Mouse (Mus musculus) lung, postnatal 10 days (tissue): Measurements from ENCODE around the gene Gfra1.

Experiments used
- DNase-seq: peaks from one replicate; pipeline ENCODE4 v3.0.0; 2021

Gfra1 gene

GRCm38 (mm10) chr19:58441246-58441645, 14.5 kb downstream of the Gfra1 start:
- no peak for DNase-seq

- DNase-seq, result no peak
These were observed 16.9 kb downstream of the Gfra1 start for GRCm38 (mm10) chr19:58438762-58439161.

DNA sequence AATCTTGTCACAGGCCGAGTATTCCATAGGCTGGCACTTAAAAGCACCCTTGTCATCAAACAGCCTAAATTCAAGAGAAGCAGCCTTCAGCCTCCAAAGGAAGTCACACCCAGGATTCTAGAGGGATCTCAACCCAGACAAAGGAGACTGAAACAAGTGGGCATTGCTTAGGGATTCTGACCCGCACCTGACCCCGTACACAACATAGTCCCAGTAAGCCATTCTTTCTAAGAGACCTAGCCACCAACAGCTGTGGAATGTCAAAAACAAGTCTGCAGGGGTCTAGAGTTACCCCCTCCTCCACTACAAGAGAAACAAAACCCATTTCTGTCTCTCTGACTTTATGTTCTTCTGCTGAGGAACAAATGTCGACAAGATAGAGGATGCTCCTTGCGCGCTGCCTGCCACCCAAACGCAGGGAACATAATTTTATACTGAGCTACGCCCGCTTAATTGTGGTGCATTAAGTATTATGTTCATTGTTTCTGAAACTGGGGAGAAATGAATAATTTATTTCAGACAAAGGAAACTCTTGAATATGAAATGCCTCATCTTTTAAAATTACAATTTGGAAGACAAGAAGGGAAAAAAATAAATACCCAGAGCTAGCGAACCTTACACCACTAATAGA, 18.2 kb downstream of the Gfra1 start:
- DNase-seq, result no peak

DNA sequence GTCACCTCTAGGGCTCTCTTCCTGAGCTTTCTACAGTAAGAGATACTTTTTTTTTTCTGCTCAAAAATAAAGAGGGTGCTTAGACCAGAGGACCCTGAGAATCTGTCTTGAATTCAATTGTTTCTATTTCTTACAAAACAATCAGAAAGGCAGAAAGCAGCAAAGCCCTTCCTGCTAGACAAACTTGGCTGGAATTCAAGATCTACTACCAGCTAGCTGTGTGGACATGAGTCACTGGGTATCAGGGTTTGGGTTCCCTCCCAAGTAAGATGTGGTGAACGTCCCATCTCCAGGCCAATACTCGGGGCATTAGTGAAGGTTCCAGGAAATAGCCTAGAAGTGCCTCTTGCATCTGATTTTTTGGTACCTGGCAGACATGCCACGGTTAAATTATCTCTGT, 18.8 kb downstream of the Gfra1 start:
- DNase-seq, result no peak

DNA sequence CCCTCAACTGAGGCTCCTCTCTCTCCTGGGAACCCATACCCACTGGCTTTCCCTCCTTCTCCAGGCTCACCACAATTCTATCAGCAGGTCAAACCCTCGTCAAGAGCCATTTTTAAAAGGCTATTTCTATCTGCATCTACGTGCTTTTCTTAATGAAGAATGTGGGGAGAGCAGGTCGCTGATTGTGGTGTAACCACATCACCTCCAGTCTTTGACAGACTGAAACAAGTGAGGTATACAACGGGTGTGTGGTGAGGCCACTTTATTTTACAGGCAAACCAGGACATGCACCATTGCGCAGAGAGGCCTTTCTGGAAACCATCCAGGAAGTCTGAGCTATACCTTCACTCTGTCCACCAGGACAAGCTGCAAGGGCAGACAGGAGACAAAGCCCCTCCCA, 19.8 kb downstream of the Gfra1 start:
- DNase-seq, result no peak

DNA sequence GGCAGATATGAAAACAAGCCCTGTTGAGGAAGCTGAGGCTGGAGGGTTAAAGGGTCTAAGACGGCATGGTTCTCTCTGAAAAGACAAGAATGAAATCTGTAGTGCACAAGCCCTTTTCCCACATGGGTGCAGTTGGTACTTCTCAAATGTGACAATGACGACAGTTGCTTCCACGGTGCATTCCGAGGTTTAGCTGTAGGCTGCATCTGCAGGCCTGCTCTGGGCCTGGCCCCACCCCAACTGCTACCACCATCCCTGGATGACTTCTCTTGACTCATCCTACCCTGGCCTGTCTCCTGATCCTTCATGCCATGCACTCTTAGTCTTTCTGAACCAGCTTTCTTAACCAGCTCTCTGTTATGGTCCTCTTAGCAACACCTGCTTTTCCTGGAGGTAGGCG, 22.9 kb downstream of the Gfra1 start:
- DNase-seq, result no peak

- no peak for DNase-seq
These were observed 27.2 kb downstream of the Gfra1 start for GRCm38 (mm10) chr19:58428546-58428945.

DNA sequence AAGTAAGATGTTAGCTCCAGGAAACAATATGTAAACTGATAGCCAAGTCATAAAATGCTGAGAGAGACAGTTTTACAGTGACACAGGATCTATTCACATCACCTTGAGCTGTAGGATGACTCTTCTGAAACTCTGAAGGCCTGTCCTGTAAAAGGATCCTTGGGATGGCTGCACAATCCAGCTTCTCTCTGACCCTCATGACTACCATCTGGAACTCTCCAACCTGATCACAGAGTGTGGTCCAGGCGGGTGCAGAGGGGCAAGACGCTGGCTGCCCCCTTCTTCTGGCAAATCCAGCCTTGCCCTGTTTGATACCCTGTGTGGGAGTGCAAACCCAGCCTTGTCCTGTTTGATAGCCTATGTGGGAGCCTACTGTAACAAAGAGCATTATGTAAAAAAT, 28.4 kb downstream of the Gfra1 start:
- no peak for DNase-seq

- no peak for DNase-seq
These were observed 30.8 kb downstream of the Gfra1 start for GRCm38 (mm10) chr19:58424928-58425327.

GRCm38 (mm10) chr19:58424179-58424578, 31.5 kb downstream of the Gfra1 start:
- no peak for DNase-seq

- no peak for DNase-seq
These were observed 32.7 kb downstream of the Gfra1 start for GRCm38 (mm10) chr19:58422916-58423493.

DNA sequence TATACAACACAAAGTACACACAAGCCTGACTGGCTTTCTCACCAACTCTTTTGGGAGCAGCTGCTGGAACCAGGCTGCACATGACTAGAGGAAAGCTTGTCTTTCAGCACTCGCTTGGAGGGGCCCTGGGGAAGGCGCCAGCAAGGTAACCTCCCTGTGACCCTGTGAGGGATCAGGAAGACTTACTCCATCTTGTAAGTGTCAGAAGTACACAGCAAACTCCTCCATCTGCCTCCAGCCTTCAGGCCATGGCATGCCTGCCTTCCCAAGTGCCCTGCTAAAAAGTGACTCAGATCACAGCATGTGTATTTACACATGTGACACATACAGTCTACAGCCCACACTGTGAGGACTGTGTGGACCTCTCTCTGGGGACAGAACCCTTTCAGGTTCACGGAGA, 36.0 kb downstream of the Gfra1 start:
- no peak for DNase-seq

DNA sequence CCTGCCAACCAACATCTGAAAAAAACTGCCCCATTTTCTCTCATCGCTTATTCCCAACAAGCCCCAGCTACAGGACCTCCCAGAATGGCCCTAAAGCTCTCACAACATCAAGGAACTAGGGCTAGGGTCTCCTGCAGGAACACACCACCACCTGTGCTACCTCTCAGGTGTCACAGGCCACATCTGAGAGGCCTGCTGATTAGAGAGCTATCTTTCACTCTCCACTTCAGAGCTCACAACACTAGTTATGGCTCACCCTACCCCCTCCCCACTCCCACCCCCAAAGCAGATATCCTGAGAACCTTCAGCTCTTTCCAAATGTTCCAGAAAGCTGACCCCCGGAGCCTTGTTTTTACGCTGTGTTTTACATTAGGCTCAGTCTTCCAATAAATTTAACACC, 36.4 kb downstream of the Gfra1 start:
- DNase-seq, result no peak

DNA sequence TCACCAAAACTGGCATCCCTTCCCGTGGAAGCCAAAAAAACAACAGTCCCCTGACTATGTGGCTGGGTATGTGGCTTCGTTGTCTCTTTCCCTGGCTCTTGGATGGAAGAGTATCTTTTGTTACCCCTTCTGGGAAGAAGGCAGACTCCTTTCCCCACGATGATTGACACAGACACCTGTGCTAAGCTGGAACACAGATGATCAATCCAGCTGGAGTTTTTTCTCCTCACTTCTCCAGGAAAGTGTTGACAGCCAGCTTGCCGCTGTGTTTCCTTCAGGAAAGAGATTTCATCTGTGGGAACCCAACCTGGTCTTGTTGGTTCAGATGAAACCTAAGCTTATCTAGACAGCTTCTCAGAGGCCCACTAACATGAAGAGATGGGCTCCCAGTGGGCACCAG, 40.5 kb downstream of the Gfra1 start:
- no peak for DNase-seq

- no peak for DNase-seq
These were observed 41.0 kb downstream of the Gfra1 start for GRCm38 (mm10) chr19:58414733-58415132.

- peak; percentile 91 for DNase-seq
These were observed 42.4 kb downstream of the Gfra1 start for GRCm38 (mm10) chr19:58413290-58413689.

DNA sequence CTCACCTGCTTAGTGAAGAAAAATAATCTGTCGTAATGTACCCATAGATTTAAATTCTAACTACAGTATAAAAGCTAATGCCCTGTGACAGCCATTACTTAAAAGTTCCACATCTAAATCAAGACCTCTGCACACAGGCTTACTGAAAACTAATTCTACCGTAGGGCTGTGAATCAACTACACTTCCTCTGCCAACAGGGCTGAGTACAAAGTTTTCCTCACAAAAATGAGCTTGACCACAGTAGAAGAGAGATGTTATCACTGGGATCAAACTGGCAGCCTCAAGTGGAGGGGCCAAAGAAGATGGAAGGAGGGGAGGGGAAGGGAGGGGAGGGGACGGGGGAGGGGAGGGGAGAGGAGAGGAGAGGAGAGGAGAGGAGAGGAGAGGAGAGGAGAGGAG, 42.9 kb downstream of the Gfra1 start:
- DNase-seq, result no peak

DNA sequence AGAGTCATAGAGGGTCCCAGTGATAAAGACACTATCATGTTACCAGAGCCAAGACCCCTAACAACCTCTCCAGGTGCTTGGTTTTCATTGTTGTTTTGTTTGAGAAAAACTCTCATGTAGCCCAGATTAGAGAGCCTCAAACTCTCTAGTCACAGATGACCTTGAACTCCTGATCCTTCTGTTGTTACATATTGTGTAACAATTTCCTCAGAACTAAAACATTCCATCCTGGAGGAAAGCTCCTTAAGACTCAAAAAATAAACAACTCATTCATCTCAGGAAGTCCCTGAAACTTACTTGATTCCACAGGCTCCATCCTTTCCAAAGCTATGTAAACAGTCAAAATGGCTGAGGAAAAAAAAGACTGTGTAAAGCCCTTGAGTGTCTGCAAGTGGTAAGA, 49.0 kb downstream of the Gfra1 start:
- no peak for DNase-seq

GRCm38 (mm10) chr19:58400224-58400623, 55.5 kb downstream of the Gfra1 start:
- DNase-seq, result no peak

DNA sequence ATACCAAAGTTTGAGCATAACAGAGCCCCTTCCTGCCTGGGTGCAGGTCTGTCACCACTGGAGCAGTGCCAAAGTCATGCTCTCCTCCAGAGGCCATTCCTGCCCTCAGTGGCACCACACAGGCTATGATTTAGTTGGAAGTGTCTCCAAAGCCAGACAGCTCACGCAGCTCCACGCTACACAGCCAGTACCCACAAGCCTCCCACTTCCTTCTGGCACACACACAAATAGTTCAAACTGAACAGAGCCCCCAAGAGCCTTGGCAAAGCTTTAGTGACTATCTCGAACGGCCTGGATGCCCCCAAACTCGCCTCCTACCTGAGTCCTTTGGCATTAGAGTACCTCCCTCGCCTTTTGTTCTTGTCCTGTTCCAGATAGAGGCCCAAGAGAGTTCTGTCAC, 56.5 kb downstream of the Gfra1 start:
- no peak for DNase-seq

DNA sequence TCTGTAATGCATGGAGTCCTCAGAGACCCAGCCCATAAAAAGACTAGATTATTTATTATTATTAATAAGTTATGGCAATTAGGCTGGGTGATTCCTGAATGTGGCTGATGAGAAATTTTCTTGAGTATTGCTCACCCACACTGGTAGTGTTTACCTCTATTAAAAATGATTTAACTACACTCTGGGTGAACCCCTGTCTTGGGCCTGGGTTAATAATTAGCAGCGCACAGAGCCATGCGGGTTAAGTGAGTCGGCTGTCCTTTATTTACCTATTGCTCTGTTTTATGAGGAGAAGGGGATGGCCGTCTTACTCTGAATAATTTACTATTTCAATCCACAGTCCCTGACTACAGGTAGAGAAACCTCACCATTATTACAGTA, 59.1 kb downstream of the Gfra1 start:
- DNase-seq, result no peak

DNA sequence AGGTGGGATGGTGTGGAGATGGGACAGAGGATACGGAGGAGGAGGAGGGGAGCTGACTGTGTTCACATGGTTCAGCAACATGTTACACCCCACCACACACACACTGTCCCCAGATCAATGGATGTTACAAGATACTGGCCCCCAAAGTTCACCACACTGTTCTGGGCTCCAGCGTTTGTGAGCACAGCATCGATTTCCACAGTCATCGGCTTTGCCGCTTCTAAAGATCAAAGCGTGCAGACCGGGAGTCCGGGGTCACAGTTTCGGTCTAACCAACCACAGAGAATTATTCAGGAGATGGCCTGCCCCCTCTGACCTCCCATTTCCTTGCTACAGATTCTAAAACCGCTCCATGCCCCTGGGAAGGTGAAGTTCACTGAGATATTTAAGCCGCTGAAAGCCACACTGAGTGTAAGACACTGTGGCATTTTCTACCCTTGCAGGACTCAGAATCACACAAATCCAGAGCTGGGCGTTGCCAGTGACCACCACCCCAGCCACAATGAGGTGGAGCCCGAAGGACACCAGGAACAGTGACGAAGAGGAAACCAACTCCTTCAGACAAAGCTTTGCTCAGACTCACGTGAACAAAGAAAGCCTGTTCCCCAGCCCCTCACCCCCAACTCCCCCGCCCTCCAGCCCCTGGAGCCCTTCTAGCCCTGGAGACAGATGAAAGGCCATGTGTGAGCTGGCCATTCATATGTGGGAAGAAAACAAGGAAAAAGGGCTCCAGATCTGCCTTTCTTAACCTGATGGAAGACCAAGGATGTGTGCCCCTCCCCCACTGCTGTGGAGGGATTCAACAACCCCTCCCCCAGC, 59.7 kb downstream of the Gfra1 start:
- DNase-seq, result no peak

- DNase-seq, result no peak
These were observed 62.6 kb downstream of the Gfra1 start for GRCm38 (mm10) chr19:58393121-58393520.

DNA sequence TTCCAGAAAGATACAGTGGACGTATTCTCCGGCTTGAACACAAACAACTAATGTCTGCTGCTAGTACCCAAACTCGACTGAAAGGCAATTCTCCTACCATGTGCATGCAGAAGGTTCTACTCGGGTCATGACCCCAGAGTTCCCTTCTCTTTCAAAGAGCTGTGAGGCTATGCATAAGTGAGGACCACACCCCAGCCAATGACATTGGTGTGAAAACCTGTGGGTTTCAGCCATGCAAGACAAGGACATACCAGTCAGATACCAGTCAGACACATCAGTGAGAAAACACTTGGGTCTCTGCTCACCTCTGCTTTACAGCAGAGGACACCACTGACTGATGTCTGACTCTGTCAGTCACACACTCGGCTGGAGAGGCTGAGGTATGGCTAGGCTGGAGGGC, 63.9 kb downstream of the Gfra1 start:
- DNase-seq, result no peak
